ENCODE assay signal across 27 mouse cellular contexts in genomic region chr19:57151504-57151903, GRCm38 (mm10).
"Had no signal": no experiment of that assay in that cellular context is flagged by ENCODE, and none has a peak within 500 bp of the region (broad histone marks: within the 10 kb centered on the region; RNA-seq: fewer than 3 reads in every experiment).

No protein-coding gene starts in this region.

- H3K36me3 ChIP-seq: hindbrain, embryonic 13.5 days; hindbrain, embryonic 15.5 days; kidney, embryonic 15.5 days; limb, embryonic 10.5 days; limb, embryonic 12.5 days; liver, embryonic 13.5 days had no signal

- ATAC-seq: hindbrain, postnatal 0 days; intestine, embryonic 16.5 days had no signal

- H3K27me3 ChIP-seq: heart, embryonic 12.5 days; hindbrain, embryonic 15.5 days; kidney, embryonic 15.5 days; limb, embryonic 12.5 days; liver, embryonic 13.5 days; liver, embryonic 15.5 days had no signal

- H3K4me2 ChIP-seq: heart, embryonic 12.5 days; hindbrain, embryonic 13.5 days; kidney, embryonic 15.5 days; limb, embryonic 12.5 days; liver, embryonic 11.5 days; liver, embryonic 13.5 days; liver, embryonic 15.5 days had no signal

- H3K9me3 ChIP-seq: heart, embryonic 10.5 days; heart, embryonic 12.5 days; hindbrain, embryonic 13.5 days; hindbrain, embryonic 15.5 days; kidney, embryonic 15.5 days; limb, embryonic 10.5 days; limb, embryonic 12.5 days; liver, embryonic 13.5 days; liver, embryonic 15.5 days had no signal

- H3K27ac ChIP-seq: hindbrain, postnatal 0 days; kidney, postnatal 0 days; left cerebral cortex, adult 2 months; limb, embryonic 10.5 days; liver, embryonic 13.5 days; liver, embryonic 15.5 days had no signal

- DNase-seq: gastrocnemius, postnatal 10 days; gastrocnemius, postnatal 36 days; heart, adult 18-20 months; heart, postnatal 10 days; heart, postnatal 36 days; kidney, adult 11 months; kidney, adult 2 months; kidney, adult 9 months; kidney, postnatal 14 days; kidney, postnatal 36 days; layer of hippocampus, adult 9-11 months; layer of hippocampus, postnatal 36 days; liver; liver, embryonic 13.5 days had no signal

- H3K4me3 ChIP-seq: heart, embryonic 10.5 days; heart, embryonic 12.5 days; hindbrain, embryonic 13.5 days; hindbrain, embryonic 15.5 days; kidney, embryonic 15.5 days; left cerebral cortex, adult 2 months; limb, embryonic 10.5 days; limb, embryonic 12.5 days; liver, embryonic 13.5 days; liver, embryonic 15.5 days had no signal

- H3K4me1 ChIP-seq: liver, embryonic 13.5 days had no signal

- H3K9ac ChIP-seq: heart, embryonic 12.5 days; hindbrain, embryonic 13.5 days; hindbrain, embryonic 15.5 days; kidney, embryonic 15.5 days; limb, embryonic 12.5 days; liver, embryonic 13.5 days; liver, embryonic 15.5 days had no signal
